Mouse (Mus musculus) embryonic facial prominence, embryonic 13.5 days (tissue): ENCODE data around the gene Sec14l3. TPM values are rescaled to one million over a fixed set of nuclear protein-coding genes. Genes with fewer than 3 reads are reported as not detected.
"Not testable (repeated sequence)": the region's sequence is repeated elsewhere in the genome, so short reads cannot be mapped to it uniquely, and the experiment has no call there.

Experiments used
- ATAC-seq: fragments of 200-750 bp; cut with Nextera tagmentation; 2 replicates; pipeline ENCODE4 v1.8.0; 2017; ENCODE audit warnings: low read depth; ENCODE audit not compliant: insufficient number of reproducible peaks, insufficient read depth, low FRiP score, low TSS enrichment
- H3K27ac ChIP-seq: fragments of 300-500 bp; sonication (generic); 2 replicates; pipeline ENCODE4 v1.5.1; 2015; ENCODE audit warnings: moderate library complexity, mild to moderate bottlenecking, inconsistent platforms
- H3K27me3 ChIP-seq: fragments of 300-500 bp; sonication (generic); 2 replicates; pipeline ENCODE4 v1.6.1; 2015; ENCODE audit warnings: mild to moderate bottlenecking, inconsistent platforms
- H3K36me3 ChIP-seq: fragments of 300-500 bp; sonication (generic); 2 replicates; pipeline ENCODE4 v1.6.1; 2015; ENCODE audit warnings: mild to moderate bottlenecking, inconsistent platforms
- H3K4me1 ChIP-seq: fragments of 300-500 bp; sonication (generic); 2 replicates; pipeline ENCODE4 v1.6.1; 2015; ENCODE audit warnings: inconsistent platforms
- H3K4me2 ChIP-seq: fragments of 300-500 bp; sonication (generic); 2 replicates; pipeline ENCODE4 v1.6.1; 2015; ENCODE audit warnings: moderate library complexity, mild to moderate bottlenecking, inconsistent platforms
- H3K4me3 ChIP-seq: fragments of 300-500 bp; sonication (generic); 2 replicates; pipeline ENCODE4 v1.5.1; 2015; ENCODE audit warnings: mild to moderate bottlenecking, inconsistent platforms
- H3K9ac ChIP-seq: fragments of 300-500 bp; sonication (generic); 2 replicates; pipeline ENCODE4 v1.6.1; 2015; ENCODE audit warnings: mild to moderate bottlenecking, inconsistent platforms
- H3K9me3 ChIP-seq: fragments of 300-500 bp; sonication (generic); 2 replicates; pipeline ENCODE4 v1.6.1; 2016; ENCODE audit warnings: inconsistent platforms
- WGBS: fragments of 180-500 bp; shearing (Covaris S2); methylation state at CpG from one replicate; pipeline ENCODE4 v1.1.7; 2015; ENCODE audit warnings: mixed read lengths; 5-methylcytosine and 5-hydroxymethylcytosine counted together
- polyA plus RNA-seq: library from polyadenylated mRNA; unstranded; fragments of >200 nt; fragmentation: Nextera tagmentation; extraction: Ambion mirVana; gene quantifications from 2 replicates; pipeline ENCODE4 v1.2.1, GENCODE M21; 2015

Gene Sec14l3
- polyA plus RNA-seq, 1 experiment from 2014 or later, result not detected

- H3K4me2 ChIP-seq, result no peak overlapping the region
- H3K4me3 ChIP-seq, result no peak overlapping the region
- 0 out of 2 replicates have a peak, but pooled peaks cover 8% of the 10 kb centered on the region for H3K36me3 ChIP-seq
- WGBS, result 60% methylated on average over 6 of the region's 6 CpGs
- no peaks in the 10 kb centered on the region for H3K9me3 ChIP-seq
- no peak overlapping the region for H3K9ac ChIP-seq
- H3K27ac ChIP-seq, result no peak overlapping the region
- H3K4me1 ChIP-seq, result no peaks in the 10 kb centered on the region
- no peak for ATAC-seq
- no peaks in the 10 kb centered on the region for H3K27me3 ChIP-seq
These were observed 40.8 kb downstream of the Sec14l3 start for GRCm38 (mm10) chr11:4105444-4105843.

- WGBS, result 89% methylated on average over 6 of the region's 6 CpGs
These were observed 43.3 kb downstream of the Sec14l3 start for GRCm38 (mm10) chr11:4107901-4108300.

GRCm38 (mm10) chr11:4108691-4109090, 44.0 kb downstream of the Sec14l3 start:
- H3K36me3 ChIP-seq, result peaks cover 10% of the 10 kb centered on the region; the same call in 1 of the 2 replicates
- H3K9me3 ChIP-seq, result no peaks in the 10 kb centered on the region
- H3K4me2 ChIP-seq, result no peak overlapping the region
- H3K4me1 ChIP-seq, result no peaks in the 10 kb centered on the region
- H3K27me3 ChIP-seq, result no peaks in the 10 kb centered on the region
- ATAC-seq, result no peak
- no peak overlapping the region for H3K27ac ChIP-seq
- H3K4me3 ChIP-seq, result no peak overlapping the region
- WGBS, result 51% methylated on average over 7 of the region's 7 CpGs
- no peak overlapping the region for H3K9ac ChIP-seq

More at GRCm38 (mm10) chr11:4107901-4108300, 43.3 kb downstream of the Sec14l3 start:
- not testable (repeated sequence) for H3K4me3 ChIP-seq, H3K27me3 ChIP-seq, H3K27ac ChIP-seq, H3K9me3 ChIP-seq, H3K4me1 ChIP-seq, H3K4me2 ChIP-seq, H3K9ac ChIP-seq, ATAC-seq
- H3K36me3 ChIP-seq, result peaks cover 16% of the 10 kb centered on the region; the same call in 1 of the 2 replicates

- no peak for ATAC-seq
These were observed 47.4 kb downstream of the Sec14l3 start for GRCm38 (mm10) chr11:4112033-4112432.

GRCm38 (mm10) chr11:4112861-4113260, 48.2 kb downstream of the Sec14l3 start:
- H3K4me2 ChIP-seq, result no peak overlapping the region
- WGBS, result 88% methylated on average over 6 of the region's 6 CpGs
- H3K9me3 ChIP-seq, result no peaks in the 10 kb centered on the region
- H3K36me3 ChIP-seq, result peaks cover 10% of the 10 kb centered on the region; the same call in 1 of the 2 replicates
- peaks cover 12% of the 10 kb centered on the region for H3K27me3 ChIP-seq
- no peak overlapping the region for H3K4me3 ChIP-seq
- peaks cover 10% of the 10 kb centered on the region for H3K4me1 ChIP-seq
- no peak for ATAC-seq
- H3K9ac ChIP-seq, result no peak overlapping the region
- no peak overlapping the region for H3K27ac ChIP-seq

More at GRCm38 (mm10) chr11:4112033-4112432, 47.4 kb downstream of the Sec14l3 start:
- 0 out of 2 replicates have a peak, but pooled peaks cover 3% of the 10 kb centered on the region for H3K4me1 ChIP-seq
- WGBS, result 88% methylated on average over 4 of the region's 4 CpGs
- H3K9me3 ChIP-seq, result no peaks in the 10 kb centered on the region
- H3K4me3 ChIP-seq, result no peak overlapping the region
- H3K4me2 ChIP-seq, result no peak overlapping the region
- H3K9ac ChIP-seq, result no peak overlapping the region
- H3K27ac ChIP-seq, result no peak overlapping the region
- 0 out of 2 replicates have a peak, but pooled peaks cover 4% of the 10 kb centered on the region for H3K27me3 ChIP-seq
- peaks cover 10% of the 10 kb centered on the region; the same call in 1 of the 2 replicates for H3K36me3 ChIP-seq

GRCm38 (mm10) chr11:4113496-4113895, 48.9 kb downstream of the Sec14l3 start:
- H3K27me3 ChIP-seq, result peaks cover 16% of the 10 kb centered on the region
- no peak overlapping the region for H3K9ac ChIP-seq
- WGBS, result 84% methylated on average over 4 of the region's 4 CpGs
- peaks cover 10% of the 10 kb centered on the region; the same call in 1 of the 2 replicates for H3K36me3 ChIP-seq
- ATAC-seq, result no peak
- no peak overlapping the region for H3K27ac ChIP-seq
- H3K4me3 ChIP-seq, result no peak overlapping the region
- no peak overlapping the region for H3K4me2 ChIP-seq
- H3K9me3 ChIP-seq, result no peaks in the 10 kb centered on the region
- H3K4me1 ChIP-seq, result peaks cover 16% of the 10 kb centered on the region

GRCm38 (mm10) chr11:4113970-4114369, 49.3 kb downstream of the Sec14l3 start:
- H3K9me3 ChIP-seq, result no peaks in the 10 kb centered on the region
- WGBS, result 81% methylated on average over 6 of the region's 6 CpGs
- ATAC-seq, result no peak
- no peak overlapping the region for H3K27ac ChIP-seq
- peaks cover 20% of the 10 kb centered on the region for H3K4me1 ChIP-seq
- no peak overlapping the region for H3K4me2 ChIP-seq
- peaks cover 20% of the 10 kb centered on the region for H3K27me3 ChIP-seq
- no peak overlapping the region for H3K9ac ChIP-seq
- H3K4me3 ChIP-seq, result no peak overlapping the region
- H3K36me3 ChIP-seq, result peaks cover 10% of the 10 kb centered on the region; the same call in 1 of the 2 replicates

GRCm38 (mm10) chr11:4114541-4114940, 49.9 kb downstream of the Sec14l3 start:
- ATAC-seq, result not testable (repeated sequence)
- H3K4me1 ChIP-seq, result peaks cover 22% of the 10 kb centered on the region
- WGBS, result 81% methylated on average over 6 of the region's 6 CpGs

GRCm38 (mm10) chr11:4115407-4115806, 50.8 kb downstream of the Sec14l3 start:
- 89% methylated on average over 4 of the region's 4 CpGs for WGBS
- H3K27me3 ChIP-seq, result peaks cover 33% of the 10 kb centered on the region
- no peak for ATAC-seq
- no peak overlapping the region for H3K4me3 ChIP-seq
- H3K9me3 ChIP-seq, result no peaks in the 10 kb centered on the region
- no peak overlapping the region for H3K27ac ChIP-seq
- H3K4me2 ChIP-seq, result no peak overlapping the region
- no peak overlapping the region for H3K9ac ChIP-seq
- peaks cover 22% of the 10 kb centered on the region for H3K4me1 ChIP-seq
- peaks cover 9% of the 10 kb centered on the region; the same call in 1 of the 2 replicates for H3K36me3 ChIP-seq

More at GRCm38 (mm10) chr11:4114541-4114940, 49.9 kb downstream of the Sec14l3 start:
- peaks cover 26% of the 10 kb centered on the region for H3K27me3 ChIP-seq
- H3K36me3 ChIP-seq, result peaks cover 10% of the 10 kb centered on the region; the same call in 1 of the 2 replicates
- not testable (repeated sequence) for H3K4me2 ChIP-seq, H3K9ac ChIP-seq, H3K9me3 ChIP-seq, H3K27ac ChIP-seq, H3K4me3 ChIP-seq

GRCm38 (mm10) chr11:4116458-4117141, 52.0 kb downstream of the Sec14l3 start:
- no peak overlapping the region for H3K27ac ChIP-seq
- 54% methylated on average over 11 of the region's 11 CpGs for WGBS
- no peak for ATAC-seq
- H3K27me3 ChIP-seq, result peaks cover 33% of the 10 kb centered on the region
- H3K9me3 ChIP-seq, result no peaks in the 10 kb centered on the region
- no peak overlapping the region for H3K4me3 ChIP-seq
- H3K4me1 ChIP-seq, result peaks cover 22% of the 10 kb centered on the region
- no peaks in the 10 kb centered on the region for H3K36me3 ChIP-seq
- no peak overlapping the region for H3K4me2 ChIP-seq
- no peak overlapping the region for H3K9ac ChIP-seq

GRCm38 (mm10) chr11:4117372-4118071, 52.9 kb downstream of the Sec14l3 start:
- Histone ChIP-seq H3K4me2 (peak overlapping the region; percentile 92), H3K4me3 (peak overlapping the region; percentile 61), H3K36me3 (no peaks in the 10 kb centered on the region), H3K9ac (peak overlapping the region; percentile 84), H3K27me3 (peaks cover 33% of the 10 kb centered on the region), H3K27ac (no peak overlapping the region), H3K4me1 (peaks cover 22% of the 10 kb centered on the region), H3K9me3 (no peaks in the 10 kb centered on the region)
- WGBS, result 22% methylated on average over 3 of the region's 3 CpGs
- no peak for ATAC-seq
